Mouse (Mus musculus) heart, postnatal 14 days (tissue): ENCODE results near the gene Ccndbp1. TPM values are rescaled to one million over a fixed set of nuclear protein-coding genes. Genes with fewer than 3 reads are reported as not detected.
"Not testable (repeated sequence)": the region's sequence is repeated elsewhere in the genome, so short reads cannot be mapped to it uniquely, and the experiment has no call there.

Experiments used
- DNase-seq, 2 experiments: peaks; one replicate each; pipeline ENCODE4 v3.0.0; 2021 to 2022
- intact Hi-C: fragments of 180-260 bp; cut with DNase I; formaldehyde crosslinking; loops from one replicate; pipeline ENCODE4 v1.15.1; 2025
- total RNA-seq, 2 experiments: library from RNA; stranded (reverse); gene quantifications; 2 replicates each; pipeline ENCODE4 v1.2.3; 2021

Ccndbp1 gene
- total RNA-seq, 2 experiments from 2014 or later: 37.3 to 40.9 TPM

DNA sequence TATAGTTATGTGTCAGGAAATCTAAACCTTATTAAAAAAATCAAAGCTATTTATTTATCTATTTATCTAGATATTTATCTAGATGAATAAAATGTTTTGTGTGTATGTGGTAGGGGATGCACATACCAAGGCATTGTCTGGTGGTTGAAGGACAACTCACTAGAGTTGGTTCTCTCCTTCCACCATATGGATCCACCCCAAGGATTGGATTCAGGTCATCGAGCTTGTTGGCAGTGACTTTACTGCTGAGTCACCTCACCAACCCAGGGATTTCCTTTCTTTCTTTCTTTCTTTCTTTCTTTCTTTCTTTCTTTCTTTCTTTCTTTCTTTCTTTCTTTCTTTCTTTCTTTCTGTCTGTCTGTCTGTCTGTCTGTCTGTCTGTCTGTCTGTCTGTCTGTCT, 11.6 kb upstream of the Ccndbp1 start:
- DNase-seq, intact Hi-C loops: not testable (repeated sequence)

DNA sequence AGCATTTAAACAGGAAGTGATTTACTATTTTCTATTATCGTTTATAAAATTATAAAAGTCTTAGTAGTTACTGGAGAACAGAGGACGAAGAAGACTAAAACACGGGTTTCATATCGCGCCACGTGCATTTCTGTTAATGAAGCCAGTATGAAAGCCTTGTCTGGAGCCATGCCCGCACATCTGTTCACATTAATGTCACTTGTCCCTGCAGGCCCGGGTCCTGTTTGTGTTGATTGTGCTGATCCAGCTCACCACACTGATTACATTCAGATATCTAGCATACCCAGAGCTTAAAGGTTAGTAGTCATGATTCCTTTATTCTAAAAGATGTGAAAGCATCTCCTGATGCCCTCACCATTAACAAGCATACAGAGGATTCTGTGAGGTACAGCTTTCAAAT, 9.3 kb upstream of the Ccndbp1 start:
- intact Hi-C loops: no loop called here
- DNase-seq: no peak

DNA sequence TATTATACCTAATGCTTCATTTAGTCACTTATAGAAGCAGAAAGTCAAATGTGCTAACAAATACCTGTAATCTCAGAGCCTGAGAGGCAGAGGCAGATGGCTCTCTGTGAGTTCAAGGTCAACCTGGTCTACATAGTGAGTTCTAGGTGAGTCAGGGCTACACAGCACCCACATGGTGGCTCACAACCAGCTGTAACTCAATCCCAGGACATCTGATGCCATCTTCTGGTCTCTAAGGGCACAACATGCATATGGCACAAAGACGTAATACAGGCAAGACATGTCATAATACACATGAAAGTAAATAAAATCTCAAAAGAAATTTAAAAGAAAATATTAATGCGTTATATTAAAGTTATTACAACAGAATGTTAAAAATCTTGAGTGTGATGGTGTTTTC, 4.6 kb upstream of the Ccndbp1 start:
- no peak for DNase-seq
- intact Hi-C loops: no loop called here

DNA sequence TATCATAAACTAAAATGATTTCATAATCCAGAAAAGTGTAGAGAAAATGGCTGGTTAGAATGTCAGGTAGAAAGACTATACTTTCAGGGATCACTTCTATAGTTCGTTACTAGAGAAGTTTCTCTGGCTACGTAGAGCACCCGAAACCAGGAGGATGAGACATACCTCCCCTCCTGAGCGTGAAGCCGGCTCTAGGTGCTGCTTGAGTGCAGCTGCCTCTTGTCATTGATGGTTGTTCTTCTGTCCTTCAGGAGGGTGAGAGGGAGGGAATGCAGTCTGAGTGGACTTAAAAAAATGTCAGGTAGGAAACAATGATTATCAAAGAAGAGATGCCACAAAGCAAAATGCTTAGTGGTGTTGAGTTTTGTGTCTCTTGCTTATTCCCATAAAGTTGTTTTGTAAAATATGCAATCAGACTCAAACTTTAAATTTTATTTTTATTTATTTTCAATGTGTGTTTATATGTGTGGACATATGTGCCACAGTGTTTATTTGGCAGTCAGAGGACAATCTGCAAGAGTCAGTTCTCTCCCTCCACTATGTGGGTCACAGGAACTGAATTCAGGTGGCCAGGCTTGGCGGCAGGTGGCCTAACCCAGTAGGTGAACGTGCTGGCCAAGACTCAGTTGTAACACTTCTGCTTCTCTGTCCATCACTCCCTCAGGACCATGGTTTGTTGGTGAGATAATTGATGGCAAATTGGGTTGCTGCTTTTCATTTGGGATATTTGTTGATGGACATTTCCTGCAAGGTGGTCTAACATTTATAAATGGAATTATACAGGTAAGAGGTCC, 4.0 kb upstream of the Ccndbp1 start:
- intact Hi-C loops: no loop called here
- DNase-seq: no peak

DNA sequence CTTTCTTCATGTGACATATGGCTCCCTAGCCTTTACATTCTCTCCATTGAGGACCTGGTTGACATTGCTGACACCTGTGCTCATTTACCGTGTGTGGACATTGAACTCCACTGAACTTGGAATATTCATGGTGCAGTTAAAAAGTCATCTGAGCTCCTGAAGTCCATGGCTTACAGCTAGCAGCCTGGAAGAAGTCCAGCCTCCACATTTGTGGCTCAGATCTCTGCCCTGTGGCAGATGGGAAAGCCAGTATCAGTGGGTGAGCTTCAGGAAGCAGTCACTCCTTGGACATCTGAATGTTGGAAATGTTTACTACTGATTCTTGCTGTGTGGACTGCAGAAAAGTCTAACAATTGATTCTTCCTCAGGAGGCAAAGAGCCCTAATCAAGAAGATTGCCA, 1.2 kb upstream of the Ccndbp1 start:
- intact Hi-C loops: no loop called here
- no peak for DNase-seq

DNA sequence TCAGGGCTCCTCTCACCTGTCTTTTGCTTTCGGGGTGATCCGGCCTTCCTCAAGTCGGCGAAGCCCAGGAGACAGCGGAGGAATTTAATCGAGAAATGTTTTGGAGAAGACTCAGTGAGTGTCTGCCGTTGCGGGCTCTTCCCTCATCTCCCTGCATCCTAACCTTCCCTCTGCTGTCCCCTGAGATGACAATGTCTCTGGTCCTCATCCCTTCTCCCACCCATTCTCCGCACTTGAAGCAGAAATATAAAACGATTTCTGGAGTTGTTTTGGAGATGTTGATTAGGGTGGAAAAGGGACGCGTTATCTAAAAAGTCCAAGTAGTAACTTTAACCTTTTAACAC, 433 bp downstream of the Ccndbp1 start:
- DNase-seq: no peak
- intact Hi-C loops: no loop called here

DNA sequence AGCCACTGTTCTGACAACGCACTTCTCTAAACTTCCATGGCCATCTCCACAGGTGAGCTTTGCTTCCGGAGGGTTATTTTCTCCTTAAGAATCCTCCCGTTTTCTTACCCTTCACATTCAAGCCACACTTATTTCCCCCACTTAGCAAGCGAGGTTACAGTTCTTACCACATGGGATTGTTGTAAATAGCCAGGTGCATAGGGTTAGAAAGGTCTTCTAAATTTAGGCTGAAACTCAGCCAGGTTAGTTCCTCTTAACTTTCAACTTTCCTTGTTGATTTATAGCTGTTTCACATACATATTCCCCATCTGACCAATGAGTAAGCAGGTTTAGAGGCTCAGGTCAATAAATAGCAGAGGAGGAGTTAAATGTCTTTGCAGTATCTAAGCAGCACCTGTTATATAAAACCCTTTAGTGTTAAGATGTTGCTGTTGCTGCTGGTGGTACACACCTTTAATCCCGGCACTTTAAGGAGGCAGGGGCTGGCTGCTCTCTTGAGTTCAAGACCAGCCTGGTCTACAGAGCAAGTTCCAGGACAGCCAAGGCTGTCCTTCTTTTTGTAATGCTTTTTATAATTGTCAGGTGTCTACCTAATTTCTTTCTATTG, 971 bp downstream of the Ccndbp1 start:
- intact Hi-C loops: no loop called here

DNA sequence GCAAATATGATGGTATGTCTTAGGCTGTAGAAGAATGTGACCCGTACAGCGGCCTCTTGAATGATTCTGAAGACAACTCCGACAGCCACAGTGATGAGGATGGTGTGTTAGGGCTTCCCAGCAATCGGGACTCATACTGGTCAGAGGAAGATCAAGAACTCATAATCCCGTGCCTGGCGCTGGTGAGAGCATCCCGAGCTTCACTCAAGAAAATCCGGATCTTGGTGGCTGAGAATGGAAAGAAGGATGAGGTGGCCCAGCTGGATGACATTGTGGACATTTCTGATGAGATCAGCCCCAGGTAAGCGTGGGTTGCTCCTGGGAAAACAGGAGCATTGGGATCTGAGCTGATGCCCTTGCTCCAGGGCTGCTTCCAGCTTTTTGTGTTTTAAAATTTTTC, 4.5 kb downstream of the Ccndbp1 start:
- intact Hi-C loops: no loop called here
- no peak for DNase-seq

More for the DNA sequence above, 971 bp downstream of the Ccndbp1 start:
- DNase-seq: no peak

DNA sequence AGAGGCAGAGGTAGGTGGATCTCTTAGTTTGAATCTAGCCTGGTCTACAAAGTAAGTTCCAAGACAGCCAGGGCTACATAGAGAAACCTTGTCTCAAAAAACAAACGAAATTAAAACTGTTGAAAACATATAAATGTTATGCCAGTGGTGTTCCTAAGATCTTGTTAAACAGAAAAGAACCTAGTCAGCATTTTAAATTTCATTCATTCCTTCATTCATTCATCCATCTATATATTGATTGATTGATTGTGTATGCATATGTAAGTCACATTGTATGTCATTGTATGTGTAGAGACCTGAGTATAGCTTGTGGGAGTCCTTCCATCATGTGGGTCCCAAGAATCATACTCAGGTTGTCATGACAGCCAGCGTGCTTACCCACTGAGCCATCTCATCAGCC, 7.3 kb downstream of the Ccndbp1 start:
- intact Hi-C loops: no loop called here
- no peak for DNase-seq

DNA sequence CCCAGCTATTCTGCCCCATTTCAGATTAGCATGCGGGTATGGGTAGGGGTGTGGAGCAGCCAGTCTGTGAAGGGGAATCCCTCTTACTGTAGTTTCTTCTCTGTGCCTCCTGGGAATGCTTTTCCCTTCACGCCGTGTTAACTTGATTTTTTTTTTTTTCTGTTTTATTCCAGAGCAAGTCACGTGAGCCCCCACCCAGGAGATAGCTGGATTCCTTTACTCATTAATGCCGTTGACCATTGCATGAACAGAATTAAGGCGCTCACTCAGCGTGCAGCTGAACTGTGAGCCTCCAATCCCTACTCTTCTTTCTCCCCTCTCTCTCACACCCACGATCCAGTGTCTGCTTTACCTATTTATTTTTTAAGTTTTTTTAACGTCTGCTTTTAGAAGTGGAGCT, 8.0 kb downstream of the Ccndbp1 start:
- no peak for DNase-seq
- intact Hi-C loops: no loop called here

DNA sequence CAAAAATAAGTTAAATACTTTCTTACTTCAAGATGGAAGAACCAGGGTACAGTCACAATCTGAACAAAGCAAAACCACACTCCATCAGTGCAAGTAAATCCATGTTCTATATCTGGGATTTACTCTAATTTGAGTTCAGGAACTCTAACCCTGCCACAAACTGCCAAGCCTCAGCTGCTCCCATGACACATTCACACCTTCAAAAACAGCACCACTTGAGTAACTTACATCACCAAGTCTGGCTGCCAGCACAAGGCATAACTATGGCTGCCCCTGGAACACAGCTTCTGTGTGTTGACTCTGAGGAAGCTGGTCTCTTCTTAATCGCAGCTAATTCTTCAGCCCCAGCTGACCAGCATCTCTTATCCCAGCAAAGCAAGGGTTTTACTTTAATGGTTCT, 8.9 kb downstream of the Ccndbp1 start:
- intact Hi-C loops: no loop called here
- DNase-seq: no peak

DNA sequence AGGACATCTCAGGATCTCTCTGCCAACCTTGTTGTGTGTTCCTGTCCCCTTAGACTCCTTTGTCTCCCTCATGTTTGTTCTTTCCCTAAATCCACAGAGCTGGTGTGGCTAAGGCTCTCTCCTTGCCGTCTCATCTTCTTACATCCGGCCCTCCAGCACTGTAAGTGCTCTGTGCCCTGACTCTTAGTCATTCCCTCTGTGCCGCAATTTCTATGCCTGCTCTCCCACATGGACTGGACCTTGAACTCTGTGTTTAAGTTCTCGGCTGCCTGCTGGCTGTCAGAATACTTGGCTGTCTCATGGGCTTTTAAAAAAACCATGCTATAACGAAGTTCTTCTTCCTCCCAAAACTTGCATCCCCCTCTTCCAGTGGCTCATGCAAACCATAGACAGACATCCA, 14.7 kb downstream of the Ccndbp1 start:
- no peak for DNase-seq
- intact Hi-C loops: no loop called here

DNA sequence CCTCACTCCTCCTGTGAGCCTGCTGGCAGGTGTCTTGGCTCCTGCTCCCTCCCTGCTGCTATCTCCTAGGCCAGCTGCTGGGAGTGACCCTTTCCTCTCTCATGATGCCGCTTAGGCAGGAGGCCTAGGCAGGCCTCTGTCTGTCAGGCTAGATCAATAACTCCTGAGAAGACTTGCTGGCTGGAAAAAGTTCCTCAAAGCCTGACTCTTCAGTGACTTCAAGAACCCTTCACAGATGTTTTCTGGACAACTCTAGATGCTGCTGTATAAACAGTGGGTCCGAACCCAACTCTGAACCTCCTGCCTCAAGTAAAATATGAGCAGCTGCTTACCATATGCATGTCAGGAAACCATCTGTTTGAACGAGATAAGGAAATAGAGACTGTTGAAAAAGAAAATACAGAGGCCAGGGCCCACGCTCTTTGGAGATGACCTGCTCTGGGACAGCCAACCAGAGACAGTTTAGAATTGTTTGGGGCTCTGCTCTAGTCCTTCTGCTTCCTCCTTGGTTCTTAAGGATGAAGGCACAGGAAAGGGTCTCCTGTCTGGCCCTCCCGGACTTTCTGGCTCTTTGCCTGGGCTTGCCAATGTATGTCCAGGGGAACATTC, 28.6 kb downstream of the Ccndbp1 start, which contains the start of gene Epb42:
Epb42 (minus strand) TSS at position 340 of the 609 bp plus-strand sequence.
- DNase-seq: no peak
- intact Hi-C loops: no loop called here

DNA sequence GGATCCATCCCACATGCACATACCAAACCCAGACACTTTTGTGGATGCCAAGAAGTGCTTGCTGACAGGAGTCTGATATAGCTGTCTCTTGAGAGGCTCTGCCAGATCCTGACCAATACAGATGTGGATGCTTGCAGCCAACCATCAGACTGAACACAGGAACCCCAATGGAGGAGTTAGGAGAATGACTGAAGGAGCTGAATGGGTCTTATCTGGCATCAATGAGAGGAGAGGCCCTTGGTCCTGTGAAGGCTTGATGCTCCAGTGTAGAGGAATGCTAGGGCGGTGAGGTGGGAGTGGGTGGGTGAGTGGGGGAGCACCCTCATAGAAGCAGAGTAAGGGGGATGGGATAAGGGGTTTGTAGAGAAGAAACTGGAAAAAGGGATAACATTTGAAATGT, 30.6 kb downstream of the Ccndbp1 start:
- intact Hi-C loops, DNase-seq: not testable (repeated sequence)

DNA sequence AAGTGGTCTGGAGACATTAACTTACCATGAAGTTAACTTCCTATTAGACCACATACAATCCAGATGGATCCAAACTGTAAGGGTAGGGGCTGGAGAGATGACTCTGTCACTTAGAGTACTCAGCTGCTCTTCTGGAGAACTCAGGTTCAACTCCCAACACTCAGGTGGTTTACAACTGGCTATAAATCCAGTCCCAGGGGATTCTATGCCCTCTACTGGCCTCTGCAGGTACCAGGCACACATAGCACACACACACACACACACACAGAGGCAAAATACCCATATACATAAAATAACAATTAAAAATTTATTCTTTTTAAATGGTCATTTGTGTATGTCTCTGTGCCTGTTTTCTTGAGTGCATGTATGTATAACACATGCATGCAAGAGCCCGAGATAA, 31.2 kb downstream of the Ccndbp1 start:
- intact Hi-C loops: no loop called here

DNA sequence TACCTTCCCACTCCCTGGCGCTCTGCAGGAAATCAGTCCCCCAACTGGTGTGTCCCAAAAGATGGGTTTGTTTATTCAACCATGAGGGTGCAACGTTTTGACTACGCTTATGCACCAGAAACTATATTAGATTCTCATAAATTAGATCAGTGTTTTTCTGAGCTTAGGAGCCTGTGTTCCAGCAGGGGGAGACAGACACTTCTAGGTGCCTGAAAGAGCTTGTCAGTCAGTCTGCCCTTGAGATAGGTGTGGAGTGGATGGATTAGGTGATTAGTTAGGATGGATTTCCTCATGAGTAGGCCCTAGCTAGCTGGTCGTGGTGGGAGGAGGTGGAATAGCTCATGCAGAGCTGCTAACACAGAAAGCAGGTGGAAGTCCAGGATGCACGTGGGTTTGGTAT, 32.9 kb downstream of the Ccndbp1 start:
- intact Hi-C loops: loop anchor here (2.0 kb wide), 1 partner anchor 62 kb away; no protein-coding TSS in a partner anchor

More for the DNA sequence above, 31.2 kb downstream of the Ccndbp1 start:
- no peak for DNase-seq

DNA sequence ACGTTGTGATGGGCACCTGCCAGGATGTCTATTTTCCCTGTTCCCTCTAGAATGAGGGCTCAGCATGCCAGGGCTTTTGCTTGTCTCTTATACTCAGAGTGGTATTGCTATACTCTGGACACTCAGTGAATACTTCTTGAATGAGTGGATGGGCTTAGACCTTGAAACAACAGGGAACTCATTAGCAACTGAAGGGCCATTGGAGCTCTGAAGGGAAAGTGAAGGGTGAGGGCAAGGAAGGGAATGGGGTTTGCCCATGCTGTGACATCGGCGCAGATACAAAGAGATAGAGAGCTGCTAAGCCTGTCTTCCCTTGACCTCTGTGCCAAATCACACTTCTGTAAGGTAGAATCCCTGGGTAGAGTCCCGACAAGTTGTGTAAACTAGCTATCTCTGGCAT, 37.5 kb downstream of the Ccndbp1 start:
- no peak for DNase-seq
- intact Hi-C loops: no loop called here

More for the DNA sequence above, 32.9 kb downstream of the Ccndbp1 start:
- DNase-seq: peak; percentile 7 to 44

DNA sequence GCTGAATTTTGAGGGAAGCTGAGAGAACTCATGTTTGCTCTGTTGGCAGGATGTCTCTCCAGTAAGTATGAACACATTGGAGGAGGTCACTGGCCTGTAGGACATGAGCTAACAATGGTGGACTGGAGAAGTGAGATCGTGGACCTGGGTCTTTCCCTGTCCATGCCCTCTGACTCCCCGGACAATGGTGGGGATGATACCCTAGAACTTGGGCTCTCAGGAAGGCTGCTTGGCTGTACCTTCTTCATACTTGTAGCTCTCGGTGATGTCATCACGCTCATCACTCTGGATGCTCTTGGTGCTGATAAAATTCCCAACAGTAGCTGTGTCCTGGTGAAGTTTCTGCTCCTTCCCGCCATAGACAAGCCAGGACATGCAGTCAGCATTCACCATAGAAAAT, 44.0 kb downstream of the Ccndbp1 start:
- no peak for DNase-seq
- intact Hi-C loops: no loop called here

DNA sequence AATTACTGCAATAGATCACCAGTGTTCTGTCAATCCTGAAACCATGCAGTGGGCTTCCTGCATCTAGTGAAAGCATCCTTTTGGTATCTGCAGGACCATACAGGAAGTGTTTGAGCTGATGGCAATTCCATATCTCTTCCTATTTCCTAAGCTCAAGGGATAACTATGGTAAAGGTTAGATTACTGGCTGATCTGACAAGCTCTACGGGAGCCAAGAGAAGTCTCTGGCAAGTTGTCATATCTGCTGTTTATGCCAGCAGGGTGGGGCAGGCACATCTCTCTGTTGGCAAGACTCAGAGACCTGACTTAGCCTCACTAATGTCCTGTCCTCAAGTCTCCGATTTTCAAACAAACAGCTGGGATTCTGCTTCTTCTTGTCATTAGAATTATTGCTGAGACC, 45.9 kb downstream of the Ccndbp1 start:
- DNase-seq: no peak
- intact Hi-C loops: no loop called here

DNA sequence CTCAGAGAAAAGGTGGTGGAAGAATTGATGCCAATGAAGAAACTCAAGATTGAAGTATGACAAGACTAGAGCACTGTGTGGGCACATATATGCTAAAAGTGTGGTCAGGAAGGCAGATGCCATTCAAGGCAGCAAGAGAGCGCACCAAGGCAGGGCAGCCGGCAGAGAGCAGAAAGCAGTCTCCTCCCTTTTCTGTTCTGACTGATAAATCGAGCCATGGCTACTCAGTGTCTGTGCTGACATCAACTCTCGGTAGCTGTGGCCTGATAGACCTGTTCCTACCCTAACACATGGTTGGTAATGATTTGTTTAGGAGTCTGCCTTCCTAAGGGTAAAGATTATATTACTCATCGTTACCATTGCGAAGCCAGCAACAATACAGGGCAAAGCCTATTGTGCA, 47.7 kb downstream of the Ccndbp1 start:
- intact Hi-C loops: no loop called here
- no peak for DNase-seq

DNA sequence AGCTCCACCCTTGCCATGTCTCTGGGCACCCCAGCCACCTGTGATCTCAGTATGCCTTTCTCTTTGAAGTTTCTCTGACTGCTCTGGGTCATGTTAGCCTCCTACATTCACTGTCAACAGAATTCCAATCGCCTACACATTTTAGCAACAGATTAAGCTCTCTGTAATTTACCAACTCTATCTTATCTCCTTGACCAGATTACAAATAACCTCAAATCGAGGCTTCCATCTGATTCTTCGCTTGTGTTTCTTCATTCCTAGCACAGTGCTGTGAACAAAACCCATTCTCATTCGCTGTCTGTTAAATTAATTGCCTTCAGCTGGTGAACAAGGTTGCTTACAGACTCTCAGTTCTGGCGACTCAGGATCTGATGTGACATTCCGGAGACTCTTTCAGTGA, 49.8 kb downstream of the Ccndbp1 start:
- DNase-seq: no peak
- intact Hi-C loops: no loop called here

DNA sequence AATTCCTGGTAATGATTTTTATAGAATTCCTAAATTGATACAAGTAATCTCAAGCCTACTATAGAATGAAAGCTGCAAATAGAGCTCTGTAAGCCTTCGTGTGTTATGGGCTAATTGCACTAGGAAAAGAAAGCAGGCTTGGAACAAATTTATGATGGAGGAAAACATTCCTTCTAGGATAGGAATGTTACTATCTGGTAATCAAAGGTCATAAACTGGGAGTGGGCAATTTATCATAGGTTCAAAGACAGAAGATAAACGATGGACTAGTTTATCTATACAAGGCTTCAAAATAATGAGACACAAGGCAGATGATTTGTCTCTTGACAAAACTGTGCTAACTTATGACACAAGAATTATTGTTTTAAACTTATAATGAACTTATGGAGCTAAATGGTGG, 53.1 kb downstream of the Ccndbp1 start:
- no peak for DNase-seq
- intact Hi-C loops: no loop called here
